ENCODE assay signal across 22 mouse cellular contexts in the genomic region with DNA sequence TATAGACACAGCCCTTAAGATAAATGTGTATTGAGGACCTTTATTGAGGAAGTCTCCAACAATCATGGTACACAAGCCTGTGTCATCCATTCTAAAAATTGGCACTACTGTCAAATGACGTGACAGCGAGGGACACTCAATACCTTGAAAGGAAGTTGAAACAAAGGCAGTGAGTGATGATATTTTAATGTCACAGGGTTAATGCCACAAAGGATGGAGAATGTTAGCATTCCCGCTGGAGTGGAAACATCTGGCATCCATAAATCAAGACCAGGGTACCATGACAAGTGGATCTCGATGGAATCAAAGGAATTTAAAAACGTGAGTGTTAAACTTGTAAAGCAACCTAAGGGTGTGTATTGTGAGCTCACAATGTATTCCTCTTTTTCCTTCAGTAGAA.
DNase-seq lines count a peak whose midpoint lies in the region; ATAC-seq and TF ChIP-seq lines count a peak whose summit lies in the region.
"Had no signal": no experiment of that assay in that cellular context is flagged by ENCODE, and none has a peak within 500 bp of the region (broad histone marks: within the 10 kb centered on the region; RNA-seq: fewer than 3 reads in every experiment).

No protein-coding gene starts in this region.

- no peaks in the 10 kb centered on the region for H3K27me3 ChIP-seq in hindbrain, embryonic 10.5 days (ENCODE audit: insufficient read depth, poor library complexity, severe bottlenecking)
- H3K27me3 ChIP-seq in hindbrain, embryonic 13.5 days = no peaks in the 10 kb centered on the region
- H3K27me3 ChIP-seq in lung, embryonic 14.5 days (ENCODE audit: insufficient read depth, low read length) = no peaks in the 10 kb centered on the region
- H3K27me3 ChIP-seq in lung, postnatal 0 days (replicated peaks; ENCODE audit: insufficient read depth, low read length) = no peaks in the 10 kb centered on the region
- no peaks in the 10 kb centered on the region for H3K27me3 ChIP-seq in embryonic facial prominence, embryonic 14.5 days (replicated peaks; ENCODE audit: control insufficient read depth, insufficient read depth, low read length)
- H3K27me3 ChIP-seq: embryonic facial prominence, embryonic 13.5 days; heart, embryonic 15.5 days; limb, embryonic 15.5 days; megakaryocyte, embryonic 14.5 days had no signal

- TF ChIP-seq CTCF in lung, embryonic 14.5 days (IDR thresholded peaks at IDR 0.05; ENCODE audit: low read depth) = no peak
- TF ChIP-seq CTCF in lung, postnatal 0 days (IDR thresholded peaks at IDR 0.05) = no peak

- no peak for ATAC-seq in hindbrain, embryonic 13.5 days (ENCODE audit: low FRiP score)
- ATAC-seq in lung, embryonic 14.5 days (ENCODE audit: insufficient read depth) = no peak
- ATAC-seq in lung, postnatal 0 days = no peak
- ATAC-seq in embryonic facial prominence, embryonic 14.5 days (ENCODE audit: low read depth) = no peak
- no peak for ATAC-seq in megakaryocyte, adult 5-6 weeks (ENCODE audit: poor library complexity, severe bottlenecking)
- ATAC-seq in erythroblast, adult 5-6 weeks (replicated peaks; ENCODE audit: low FRiP score, poor library complexity, severe bottlenecking) = no peak
- ATAC-seq: CD4-positive, CD25-positive, alpha-beta regulatory T cell, adult 4 months; forebrain, embryonic 16.5 days; intestine, postnatal 0 days; midbrain, embryonic 16.5 days; Patski had no signal

- no peak overlapping the region for H3K27ac ChIP-seq in hindbrain, embryonic 10.5 days
- no peak overlapping the region for H3K27ac ChIP-seq in hindbrain, embryonic 13.5 days
- no peak overlapping the region for H3K27ac ChIP-seq in lung, embryonic 14.5 days (ENCODE audit: low read depth)
- H3K27ac ChIP-seq in lung, postnatal 0 days (ENCODE audit: low read length) = no peak overlapping the region
- no peak overlapping the region for H3K27ac ChIP-seq in embryonic facial prominence, embryonic 14.5 days (replicated peaks; ENCODE audit: low read depth, low read length)
- H3K27ac ChIP-seq: embryonic facial prominence, embryonic 13.5 days; heart, embryonic 15.5 days; limb, embryonic 15.5 days had no signal

- no peak overlapping the region for H3K9ac ChIP-seq in hindbrain, embryonic 13.5 days
- no peak overlapping the region for H3K9ac ChIP-seq in lung, embryonic 14.5 days
- no peak overlapping the region for H3K9ac ChIP-seq in lung, postnatal 0 days (replicated peaks; ENCODE audit: low read depth)
- no peak overlapping the region for H3K9ac ChIP-seq in embryonic facial prominence, embryonic 14.5 days (ENCODE audit: low read depth, low read length)
- H3K9ac ChIP-seq: embryonic facial prominence, embryonic 13.5 days; heart, embryonic 15.5 days; limb, embryonic 15.5 days had no signal

- no peak for TF ChIP-seq EP300 in lung, postnatal 0 days (IDR thresholded peaks at IDR 0.05)

- peak; percentile 19 for DNase-seq in hindbrain, embryonic 10.5 days (ENCODE audit: low spot score)
- DNase-seq in lung, embryonic 14.5 days = peak; percentile 19
- no peak for DNase-seq in lung, postnatal 0 days (ENCODE audit: low spot score)
- DNase-seq in embryonic facial prominence, embryonic 14.5 days (ENCODE audit: low spot score) = peak; percentile 5
- peak; percentile 89 for DNase-seq in mesoderm, embryonic 11.5 days (ENCODE audit: low read depth, low spot score)
- DNase-seq: adrenal gland, adult 8-10 months; cerebellum, adult 9-10 months; gastrocnemius, postnatal 36 days; lung, postnatal 14 days; retina, postnatal 1 day had no signal

- 40% methylated on average over 5 of the region's 5 CpGs for WGBS in hindbrain, embryonic 10.5 days
- WGBS in hindbrain, embryonic 13.5 days = 17% methylated on average over 5 of the region's 5 CpGs
- WGBS in lung, embryonic 14.5 days = 11% methylated on average over 5 of the region's 5 CpGs
- 18% methylated on average over 5 of the region's 5 CpGs for WGBS in lung, postnatal 0 days
- WGBS in embryonic facial prominence, embryonic 14.5 days = 20% methylated on average over 5 of the region's 5 CpGs

- no peaks in the 10 kb centered on the region for H3K9me3 ChIP-seq in hindbrain, embryonic 10.5 days
- no peaks in the 10 kb centered on the region for H3K9me3 ChIP-seq in hindbrain, embryonic 13.5 days
- no peaks in the 10 kb centered on the region for H3K9me3 ChIP-seq in lung, embryonic 14.5 days (ENCODE audit: low read depth, low read length)
- no peaks in the 10 kb centered on the region for H3K9me3 ChIP-seq in lung, postnatal 0 days (ENCODE audit: low read length)
- H3K9me3 ChIP-seq in embryonic facial prominence, embryonic 14.5 days (ENCODE audit: control insufficient read depth, low read length) = no peaks in the 10 kb centered on the region
- H3K9me3 ChIP-seq: embryonic facial prominence, embryonic 13.5 days; heart, embryonic 15.5 days; limb, embryonic 15.5 days; megakaryocyte, embryonic 14.5 days had no signal

- no peak overlapping the region for H3K4me3 ChIP-seq in hindbrain, embryonic 10.5 days
- H3K4me3 ChIP-seq in hindbrain, embryonic 13.5 days = no peak overlapping the region
- H3K4me3 ChIP-seq in lung, embryonic 14.5 days (ENCODE audit: low read depth, low read length) = no peak overlapping the region
- no peak overlapping the region for H3K4me3 ChIP-seq in lung, postnatal 0 days (ENCODE audit: low read depth, low read length)
- H3K4me3 ChIP-seq in embryonic facial prominence, embryonic 14.5 days (ENCODE audit: low read depth, low read length) = no peak overlapping the region
- H3K4me3 ChIP-seq: embryonic facial prominence, embryonic 13.5 days; heart, embryonic 15.5 days; limb, embryonic 15.5 days; megakaryocyte, embryonic 14.5 days had no signal

- no peaks in the 10 kb centered on the region for H3K36me3 ChIP-seq in hindbrain, embryonic 10.5 days
- no peaks in the 10 kb centered on the region for H3K36me3 ChIP-seq in hindbrain, embryonic 13.5 days
- no peaks in the 10 kb centered on the region for H3K36me3 ChIP-seq in lung, embryonic 14.5 days (ENCODE audit: insufficient read depth)
- no peaks in the 10 kb centered on the region for H3K36me3 ChIP-seq in lung, postnatal 0 days (ENCODE audit: insufficient read depth, low read length)
- no peaks in the 10 kb centered on the region for H3K36me3 ChIP-seq in embryonic facial prominence, embryonic 14.5 days (ENCODE audit: control insufficient read depth, insufficient read depth, low read length)
- H3K36me3 ChIP-seq: embryonic facial prominence, embryonic 13.5 days; heart, embryonic 15.5 days; limb, embryonic 15.5 days had no signal

- no peak overlapping the region for H3K4me2 ChIP-seq in hindbrain, embryonic 13.5 days
- no peak overlapping the region for H3K4me2 ChIP-seq in lung, embryonic 14.5 days
- no peak overlapping the region for H3K4me2 ChIP-seq in lung, postnatal 0 days (replicated peaks; ENCODE audit: low read depth, low read length)
- no peak overlapping the region for H3K4me2 ChIP-seq in embryonic facial prominence, embryonic 14.5 days (ENCODE audit: low read depth, low read length)
- H3K4me2 ChIP-seq: embryonic facial prominence, embryonic 13.5 days; heart, embryonic 15.5 days; limb, embryonic 15.5 days had no signal

- H3K4me1 ChIP-seq in hindbrain, embryonic 10.5 days (replicated peaks) = peaks cover 8% of the 10 kb centered on the region; the same call in 1 of the 2 replicates
- H3K4me1 ChIP-seq in hindbrain, embryonic 13.5 days (replicated peaks) = peaks cover 10% of the 10 kb centered on the region
- H3K4me1 ChIP-seq in lung, embryonic 14.5 days (ENCODE audit: insufficient read depth) = peaks cover 3% of the 10 kb centered on the region; the same call in 1 of the 2 replicates
- H3K4me1 ChIP-seq in lung, postnatal 0 days (ENCODE audit: insufficient read depth, low read depth, low read length) = no peaks in the 10 kb centered on the region
- no peaks in the 10 kb centered on the region for H3K4me1 ChIP-seq in embryonic facial prominence, embryonic 14.5 days (ENCODE audit: control insufficient read depth, insufficient read depth, low read length)
- H3K4me1 ChIP-seq: embryonic facial prominence, embryonic 13.5 days; heart, embryonic 15.5 days; limb, embryonic 15.5 days; megakaryocyte, embryonic 14.5 days had no signal
